Mouse (Mus musculus) megakaryocyte, embryonic 14.5 days (primary cell): ENCODE results near the gene Rce1. TPM values are rescaled to one million over a fixed set of nuclear protein-coding genes. Genes with fewer than 3 reads are reported as not detected.

Experiments used
- H3K27me3 ChIP-seq: replicated peaks from 2 replicates; pipeline ENCODE3; 2012; ENCODE audit warnings: inconsistent platforms
- H3K36me3 ChIP-seq: replicated peaks from 2 replicates; pipeline ENCODE3; 2012; ENCODE audit warnings: low read length, inconsistent platforms, mixed read lengths
- H3K4me1 ChIP-seq: 2 replicates; pipeline ENCODE4 v1.6.1; 2012; ENCODE audit warnings: inconsistent platforms
- H3K4me3 ChIP-seq: replicated peaks from 2 replicates; pipeline ENCODE3; 2012; ENCODE audit warnings: moderate library complexity, mild to moderate bottlenecking, inconsistent platforms
- H3K9me3 ChIP-seq: 2 replicates; pipeline ENCODE4 v1.6.1; 2012; ENCODE audit warnings: inconsistent platforms
- FLI1 ChIP-seq: IDR thresholded peaks from 2 replicates; pipeline ENCODE4 v1.6.1; 2012; ENCODE audit warnings: low read length, inconsistent platforms, mixed read lengths
- GATA1 ChIP-seq: IDR thresholded peaks from 3 replicates; pipeline ENCODE4 v1.6.1; 2012; ENCODE audit warnings: mixed read lengths, low read length, inconsistent platforms, borderline replicate concordance
- polyA plus RNA-seq: library from polyadenylated mRNA; stranded (reverse); fragments of >175 nt; gene quantifications from 2 replicates; pipeline ENCODE4 v1.2.3, GENCODE M21; 2012; ENCODE audit warnings: low replicate concordance; ENCODE audit not compliant: insufficient read depth

The Rce1 gene
- polyA plus RNA-seq, 1 experiment = 27.3 TPM

DNA sequence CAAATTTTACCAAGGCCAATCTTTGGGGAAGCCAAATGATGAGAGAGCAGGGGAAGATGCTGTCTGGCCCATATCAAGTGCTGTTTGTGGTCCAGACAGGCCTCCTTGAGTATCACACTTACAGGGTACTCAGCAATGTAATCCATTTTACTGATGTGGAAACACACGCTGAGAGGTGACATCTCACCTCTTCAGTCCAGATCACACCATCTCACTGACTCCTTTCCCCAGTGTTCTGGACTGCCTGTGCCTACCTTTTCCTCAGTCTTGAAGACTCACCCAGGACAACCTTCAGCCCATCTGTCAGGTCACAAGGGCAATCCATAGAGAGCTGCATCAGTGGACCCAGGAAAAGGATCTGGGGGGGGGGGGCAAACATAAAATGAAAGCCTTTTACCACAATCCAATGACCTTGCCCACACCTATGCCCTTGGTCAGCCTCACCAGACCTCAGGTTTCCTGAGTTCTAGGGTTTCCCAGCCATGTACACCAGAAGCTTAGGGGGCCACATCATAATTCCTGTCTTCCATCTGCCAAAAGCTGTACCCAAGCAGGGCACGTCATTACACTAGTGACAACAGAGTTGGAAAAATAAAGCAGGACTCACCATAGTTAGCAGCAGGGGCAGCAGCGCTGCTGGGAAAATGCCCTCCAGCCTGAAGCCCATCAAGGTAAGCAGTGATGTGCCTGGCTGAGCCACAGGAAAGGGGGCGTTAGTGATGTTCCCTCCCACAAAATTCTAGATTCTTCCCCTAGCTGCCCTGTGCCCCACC lies 849 bp downstream of the Rce1 start:
- Histone ChIP-seq H3K9me3 (no peaks in the 10 kb centered on the region), H3K4me3 (peak overlapping the region; percentile 98), H3K4me1 (peaks cover 30% of the 10 kb centered on the region), H3K36me3 (peaks cover 37% of the 10 kb centered on the region), H3K27me3 (no peaks in the 10 kb centered on the region)
- TF ChIP-seq FLI1 (no peak), GATA1 (no peak)

- peak overlapping the region; percentile 4 for H3K4me3 ChIP-seq
- H3K9me3 ChIP-seq = no peaks in the 10 kb centered on the region
- peaks cover 3% of the 10 kb centered on the region for H3K27me3 ChIP-seq
- TF ChIP-seq FLI1 = no peak
- no peak for TF ChIP-seq GATA1
- H3K4me1 ChIP-seq = peaks cover 30% of the 10 kb centered on the region
- H3K36me3 ChIP-seq = peaks cover 37% of the 10 kb centered on the region
Measured at GRCm38 (mm10) chr19:4624006-4624405, 1.4 kb downstream of the Rce1 start.

- TF ChIP-seq FLI1 (no peak), GATA1 (no peak)
- Histone ChIP-seq H3K4me3 (no peak overlapping the region), H3K4me1 (peaks cover 30% of the 10 kb centered on the region), H3K27me3 (peaks cover 9% of the 10 kb centered on the region), H3K9me3 (no peaks in the 10 kb centered on the region), H3K36me3 (peaks cover 37% of the 10 kb centered on the region)
Measured at GRCm38 (mm10) chr19:4623419-4623818, 2.0 kb downstream of the Rce1 start.

DNA sequence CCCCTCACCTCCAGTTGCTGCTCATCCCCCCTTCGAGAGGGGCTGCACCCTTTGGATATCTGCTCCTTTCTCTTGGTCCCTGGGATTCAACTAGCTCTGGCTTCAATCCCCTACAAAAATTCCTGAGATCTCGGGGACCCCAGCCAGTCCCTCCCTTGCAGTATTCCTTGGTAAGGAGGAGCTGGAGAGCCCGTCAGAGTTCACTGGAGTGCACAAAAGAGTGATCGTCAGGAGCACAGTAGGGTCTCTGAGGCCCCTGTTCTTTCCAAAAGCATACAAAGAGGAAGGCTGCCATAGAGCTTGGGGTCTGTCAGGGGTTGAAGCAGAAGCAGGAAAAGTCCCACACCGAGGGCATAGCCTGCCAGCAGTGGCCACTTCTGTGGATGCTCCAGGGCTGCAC lies 2.7 kb downstream of the Rce1 start:
- peaks cover 15% of the 10 kb centered on the region for H3K27me3 ChIP-seq
- TF ChIP-seq FLI1 = no peak
- H3K9me3 ChIP-seq = no peaks in the 10 kb centered on the region
- peaks cover 37% of the 10 kb centered on the region for H3K36me3 ChIP-seq
- H3K4me3 ChIP-seq = no peak overlapping the region
- peaks cover 30% of the 10 kb centered on the region for H3K4me1 ChIP-seq

GRCm38 (mm10) chr19:4620721-4621120 lies 4.7 kb downstream of the Rce1 start:
- Histone ChIP-seq H3K36me3 (peaks cover 37% of the 10 kb centered on the region), H3K9me3 (no peaks in the 10 kb centered on the region), H3K27me3 (peaks cover 36% of the 10 kb centered on the region), H3K4me1 (peaks cover 31% of the 10 kb centered on the region), H3K4me3 (no peak overlapping the region)
- no peak for TF ChIP-seq FLI1
- TF ChIP-seq GATA1 = no peak

- Histone ChIP-seq H3K36me3 (peaks cover 37% of the 10 kb centered on the region), H3K4me1 (peaks cover 37% of the 10 kb centered on the region), H3K27me3 (peaks cover 48% of the 10 kb centered on the region), H3K4me3 (no peak overlapping the region), H3K9me3 (no peaks in the 10 kb centered on the region)
- TF ChIP-seq FLI1 = no peak
- no peak for TF ChIP-seq GATA1
Measured at GRCm38 (mm10) chr19:4619461-4619860, 6.0 kb downstream of the Rce1 start.

- H3K4me1 ChIP-seq = peaks cover 26% of the 10 kb centered on the region
- peaks cover 61% of the 10 kb centered on the region for H3K27me3 ChIP-seq
- TF ChIP-seq FLI1 (no peak), GATA1 (no peak)
- H3K4me3 ChIP-seq = no peak overlapping the region
- H3K9me3 ChIP-seq = no peaks in the 10 kb centered on the region
- peaks cover 27% of the 10 kb centered on the region for H3K36me3 ChIP-seq
Measured at GRCm38 (mm10) chr19:4618183-4618582, 7.3 kb downstream of the Rce1 start.

- no peak for TF ChIP-seq FLI1
- no peak for TF ChIP-seq GATA1
- no peaks in the 10 kb centered on the region for H3K9me3 ChIP-seq
- no peak overlapping the region for H3K4me3 ChIP-seq
Measured at GRCm38 (mm10) chr19:4616546-4616945, 8.9 kb downstream of the Rce1 start.

DNA sequence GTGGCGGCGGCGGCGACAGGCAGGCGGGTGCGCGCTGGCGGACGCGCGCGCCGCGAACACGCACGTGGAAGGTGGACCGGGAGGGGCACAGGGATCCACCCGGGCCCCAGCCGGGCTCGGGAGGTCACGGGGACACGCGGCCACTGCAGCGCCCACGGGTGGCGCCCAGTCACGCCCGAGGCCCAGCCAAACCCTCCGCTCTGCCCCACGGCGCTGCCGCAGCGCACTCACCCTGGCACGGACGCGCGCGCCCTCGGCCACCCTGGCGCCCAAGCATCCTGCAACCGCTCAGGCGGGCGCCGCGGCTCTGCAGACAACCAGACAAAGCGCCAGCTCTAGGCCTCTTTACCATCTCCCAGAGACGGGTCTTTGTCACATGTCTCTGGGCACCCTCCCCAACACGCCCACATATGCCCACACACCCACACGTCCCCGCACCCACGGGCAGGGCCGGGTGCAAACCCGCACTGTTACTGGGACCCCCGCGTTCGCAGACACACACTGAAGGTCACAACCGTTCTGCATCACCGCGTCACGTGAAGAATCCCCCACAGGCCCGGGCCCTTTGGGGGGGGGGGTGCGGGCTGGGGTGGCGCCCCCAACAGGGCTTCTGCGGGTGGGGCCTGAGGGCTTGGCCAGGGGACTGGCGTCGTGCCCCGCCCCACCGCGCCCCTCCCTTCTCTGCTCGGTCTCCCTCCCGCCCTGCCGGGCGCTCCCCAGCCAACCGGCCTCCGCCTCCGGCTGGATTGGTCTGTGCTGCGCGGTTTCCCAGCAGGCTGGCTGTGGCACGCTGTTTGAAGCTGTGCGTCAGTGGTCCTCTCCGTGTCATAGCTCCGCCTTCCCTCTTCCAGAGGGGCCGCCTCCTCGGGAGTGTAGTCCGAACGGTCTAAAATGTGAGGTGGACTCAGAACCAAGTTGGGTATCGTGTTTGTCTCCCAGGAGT lies 10.0 kb downstream of the Rce1 start, which contains the start of gene Lrfn4:
TSS of gene Lrfn4 (minus strand) at position 517 of the 943 bp plus-strand sequence.
- Histone ChIP-seq H3K4me1 (peaks cover 26% of the 10 kb centered on the region), H3K27me3 (peaks cover 84% of the 10 kb centered on the region), H3K36me3 (peaks cover under 1% of the 10 kb centered on the region), H3K9me3 (no peaks in the 10 kb centered on the region), H3K4me3 (peak within 1 kb of the TSS; percentile 92)
- TF ChIP-seq FLI1 (no peak), GATA1 (no peak)

More at GRCm38 (mm10) chr19:4616546-4616945, 8.9 kb downstream of the Rce1 start:
- Histone ChIP-seq H3K4me1 (peaks cover 26% of the 10 kb centered on the region), H3K27me3 (peaks cover 73% of the 10 kb centered on the region), H3K36me3 (peaks cover 11% of the 10 kb centered on the region)
